Comparison of ENCODE assay signal across 9 mouse cellular contexts in genomic region chr4:117097969-117098763, GRCm38 (mm10). TPM values are rescaled to one million over a fixed set of nuclear protein-coding genes. Genes with fewer than 3 reads are reported as not detected.
A peak's percentile ranks its signal among the peaks of the same experiment; 100 is the strongest.
DNase-seq lines count a peak whose midpoint lies in the region; ATAC-seq lines count a peak whose summit lies in the region.
"Had no signal": no experiment of that assay in that cellular context is flagged by ENCODE, and none has a peak within 500 bp of the region (broad histone marks: within the 10 kb centered on the region; RNA-seq: fewer than 3 reads in every experiment).

No protein-coding gene starts in this region.

- no peak for DNase-seq in kidney, adult 8-10 months
- peak; percentile 42 for DNase-seq in embryonic facial prominence, embryonic 11.5 days (ENCODE audit: low spot score)
- no peak for DNase-seq in layer of hippocampus, adult 8-10 months (ENCODE audit: low spot score in 2 of 2)
- no peak for DNase-seq in left cerebral cortex, postnatal 25 days (ENCODE audit: low spot score in 2 of 2)
- DNase-seq in thymus, postnatal 4 days = no peak

- intact Hi-C loops in left cerebral cortex, postnatal 25 days (cut with DNase I) = no loop called here

- H3K4me3 ChIP-seq in kidney, embryonic 15.5 days (replicated peaks) = peak overlapping the region; percentile 10; the same call in 1 of the 2 replicates
- no peak overlapping the region for H3K4me3 ChIP-seq in embryonic facial prominence, embryonic 11.5 days (ENCODE audit: low read depth, low read length)
- peak overlapping the region; percentile 66 for H3K4me3 ChIP-seq in hindbrain, embryonic 13.5 days
- H3K4me3 ChIP-seq in midbrain, embryonic 16.5 days (ENCODE audit: low read depth, low read length) = no peak overlapping the region

- H3K36me3 ChIP-seq in kidney, embryonic 15.5 days = peaks cover 7% of the 10 kb centered on the region; the same call in 1 of the 2 replicates
- H3K36me3 ChIP-seq in embryonic facial prominence, embryonic 11.5 days (replicated peaks; ENCODE audit: control insufficient read depth, insufficient read depth, low read depth, low read length) = no peaks in the 10 kb centered on the region
- H3K36me3 ChIP-seq in hindbrain, embryonic 13.5 days = peaks cover 6% of the 10 kb centered on the region; the same call in 1 of the 2 replicates
- peaks cover 2% of the 10 kb centered on the region; the same call in 1 of the 2 replicates for H3K36me3 ChIP-seq in midbrain, embryonic 16.5 days (ENCODE audit: control insufficient read depth, insufficient read depth, low read length)

- H3K9ac ChIP-seq in kidney, embryonic 15.5 days = no peak overlapping the region
- 0 out of 2 replicates have a peak overlapping the region, but pooled peaks have one; percentile 9 for H3K9ac ChIP-seq in embryonic facial prominence, embryonic 11.5 days (replicated peaks; ENCODE audit: low read length)
- peak overlapping the region; percentile 24 for H3K9ac ChIP-seq in hindbrain, embryonic 13.5 days
- H3K9ac ChIP-seq in midbrain, embryonic 16.5 days (ENCODE audit: low read depth, low read length) = no peak overlapping the region

- ATAC-seq in kidney, embryonic 15.5 days (replicated peaks; ENCODE audit: low FRiP score) = peak; percentile 46
- ATAC-seq in embryonic facial prominence, embryonic 11.5 days (replicated peaks; ENCODE audit: insufficient number of reproducible peaks, low FRiP score, low TSS enrichment, low read depth) = peak; percentile 31; the same call in 1 of the 2 replicates
- no peak for ATAC-seq in hindbrain, embryonic 13.5 days (ENCODE audit: low FRiP score)
- no peak for ATAC-seq in midbrain, embryonic 16.5 days

- peak overlapping the region; percentile 66 for H3K27ac ChIP-seq in kidney, embryonic 15.5 days
- H3K27ac ChIP-seq in embryonic facial prominence, embryonic 11.5 days (replicated peaks; ENCODE audit: low read depth, low read length) = no peak overlapping the region
- H3K27ac ChIP-seq in hindbrain, embryonic 13.5 days = no peak overlapping the region
- no peak overlapping the region for H3K27ac ChIP-seq in midbrain, embryonic 16.5 days (ENCODE audit: low read length)

- WGBS in kidney, embryonic 15.5 days = 56% methylated on average over 8 of the region's 8 CpGs
- WGBS in embryonic facial prominence, embryonic 11.5 days = 53% methylated on average over 8 of the region's 8 CpGs
- 65% methylated on average over 8 of the region's 8 CpGs for WGBS in hindbrain, embryonic 13.5 days
- WGBS in midbrain, embryonic 16.5 days = 38% methylated on average over 8 of the region's 8 CpGs

- H3K27me3 ChIP-seq in kidney, embryonic 15.5 days = no peaks in the 10 kb centered on the region
- H3K27me3 ChIP-seq in embryonic facial prominence, embryonic 11.5 days (ENCODE audit: control insufficient read depth, insufficient read depth, low read length) = no peaks in the 10 kb centered on the region
- peaks cover 15% of the 10 kb centered on the region for H3K27me3 ChIP-seq in hindbrain, embryonic 13.5 days
- H3K27me3 ChIP-seq in midbrain, embryonic 16.5 days (ENCODE audit: control insufficient read depth, insufficient read depth, low read depth, low read length) = peaks cover 3% of the 10 kb centered on the region; the same call in 1 of the 2 replicates

- H3K9me3 ChIP-seq in kidney, embryonic 15.5 days (replicated peaks) = no peaks in the 10 kb centered on the region
- H3K9me3 ChIP-seq in embryonic facial prominence, embryonic 11.5 days (replicated peaks; ENCODE audit: control insufficient read depth, low read length) = no peaks in the 10 kb centered on the region
- H3K9me3 ChIP-seq in hindbrain, embryonic 13.5 days = no peaks in the 10 kb centered on the region
- no peaks in the 10 kb centered on the region for H3K9me3 ChIP-seq in midbrain, embryonic 16.5 days (replicated peaks; ENCODE audit: control insufficient read depth, low read length, poor library complexity, severe bottlenecking)

- peaks cover 43% of the 10 kb centered on the region for H3K4me1 ChIP-seq in kidney, embryonic 15.5 days
- H3K4me1 ChIP-seq in embryonic facial prominence, embryonic 11.5 days (ENCODE audit: control insufficient read depth, insufficient read depth, low read length) = no peaks in the 10 kb centered on the region; the same call in 1 of the 2 replicates
- peaks cover 38% of the 10 kb centered on the region for H3K4me1 ChIP-seq in hindbrain, embryonic 13.5 days (replicated peaks)
- H3K4me1 ChIP-seq in midbrain, embryonic 16.5 days (ENCODE audit: control insufficient read depth, insufficient read depth, low read length) = peaks cover 21% of the 10 kb centered on the region

- H3K4me2 ChIP-seq in kidney, embryonic 15.5 days = peak overlapping the region; percentile 94
- peak overlapping the region; percentile 19; the same call in 1 of the 2 replicates for H3K4me2 ChIP-seq in embryonic facial prominence, embryonic 11.5 days (ENCODE audit: low read depth, low read length)
- H3K4me2 ChIP-seq in hindbrain, embryonic 13.5 days = peak overlapping the region; percentile 92
- H3K4me2 ChIP-seq in midbrain, embryonic 16.5 days (ENCODE audit: low read length) = peak overlapping the region; percentile 92

RNA-seq across cellular contexts. Expression of gene Ptch2, which starts 2.3 kb away (rescaled TPM):
- 7.6 and 10.2 TPM in 2 replicates for polyA plus RNA-seq in kidney, embryonic 15.5 days (2015; fragmentation: Nextera tagmentation; extraction: Ambion mirVana)
- 2.7 and 5.6 TPM in 2 replicates for polyA plus RNA-seq in embryonic facial prominence, embryonic 11.5 days (2014; fragmentation: Nextera tagmentation; extraction: Ambion mirVana)
- 6.8 and 7.9 TPM in 2 replicates for polyA plus RNA-seq in hindbrain, embryonic 13.5 days (2015; fragmentation: Nextera tagmentation; extraction: Ambion mirVana)
- 7.4 and 9.5 TPM in 2 replicates for polyA plus RNA-seq in midbrain, embryonic 16.5 days (2015; fragmentation: Nextera tagmentation; extraction: Ambion mirVana)
- total RNA-seq in layer of hippocampus, adult 8-10 months (2022) = 1 to 10 TPM; 1.7 to 3.4 (median 2.2) TPM
- total RNA-seq in left cerebral cortex, postnatal 25 days (2021) = 1 to 10 TPM; 1.4 to 2.0 TPM

RNA-seq across cellular contexts. Expression of gene Btbd19, which starts 27.4 kb away (rescaled TPM):
- polyA plus RNA-seq in kidney, embryonic 15.5 days (2015; fragmentation: Nextera tagmentation; extraction: Ambion mirVana) = 5.2 and 6.6 TPM in 2 replicates
- polyA plus RNA-seq in embryonic facial prominence, embryonic 11.5 days (2014; fragmentation: Nextera tagmentation; extraction: Ambion mirVana) = 1.8 and 2.8 TPM in 2 replicates
- 3.9 and 4.2 TPM in 2 replicates for polyA plus RNA-seq in hindbrain, embryonic 13.5 days (2015; fragmentation: Nextera tagmentation; extraction: Ambion mirVana)
- polyA plus RNA-seq in midbrain, embryonic 16.5 days (2015; fragmentation: Nextera tagmentation; extraction: Ambion mirVana) = 3.9 and 4.0 TPM in 2 replicates
- total RNA-seq in layer of hippocampus, adult 8-10 months (2022) = 10 to 100 TPM; 12.9 to 18.3 (median 16.2) TPM
- 10 to 100 TPM; 13.0 to 14.0 TPM for total RNA-seq in left cerebral cortex, postnatal 25 days (2021)

RNA-seq across cellular contexts. Expression of gene Tctex1d4, which starts 28.4 kb away (rescaled TPM):
- not detected in 2 replicates for polyA plus RNA-seq in kidney, embryonic 15.5 days (2015; fragmentation: Nextera tagmentation; extraction: Ambion mirVana)
- polyA plus RNA-seq in embryonic facial prominence, embryonic 11.5 days (2014; fragmentation: Nextera tagmentation; extraction: Ambion mirVana) = not detected in 2 replicates
- 0.86 TPM in 1 of 2 replicates, not detected in the other for polyA plus RNA-seq in hindbrain, embryonic 13.5 days (2015; fragmentation: Nextera tagmentation; extraction: Ambion mirVana)
- 0.46 and 1.1 TPM in 2 replicates for polyA plus RNA-seq in midbrain, embryonic 16.5 days (2015; fragmentation: Nextera tagmentation; extraction: Ambion mirVana)
- total RNA-seq in layer of hippocampus, adult 8-10 months (2022) = under 1 TPM; 0.74 to 0.81 (median 0.78) TPM
- not detected for total RNA-seq in left cerebral cortex, postnatal 25 days (2021)
- total RNA-seq: megakaryocyte progenitor cell, adult 5-6 weeks had no signal

RNA-seq across cellular contexts. Expression of gene Plk3, which starts 35.6 kb away (rescaled TPM):
- polyA plus RNA-seq in kidney, embryonic 15.5 days (2015; fragmentation: Nextera tagmentation; extraction: Ambion mirVana) = 2.9 and 3.5 TPM in 2 replicates
- polyA plus RNA-seq in embryonic facial prominence, embryonic 11.5 days (2014; fragmentation: Nextera tagmentation; extraction: Ambion mirVana) = 4.9 and 7.2 TPM in 2 replicates
- 16.2 and 16.6 TPM in 2 replicates for polyA plus RNA-seq in hindbrain, embryonic 13.5 days (2015; fragmentation: Nextera tagmentation; extraction: Ambion mirVana)
- 18.7 TPM in 2 replicates for polyA plus RNA-seq in midbrain, embryonic 16.5 days (2015; fragmentation: Nextera tagmentation; extraction: Ambion mirVana)
- total RNA-seq in layer of hippocampus, adult 8-10 months (2022) = 1 to 10 TPM; 9.0 to 10.0 (median 9.6) TPM
- 10 to 100 TPM; 11.4 to 16.3 TPM for total RNA-seq in left cerebral cortex, postnatal 25 days (2021)

RNA-seq across cellular contexts. Expression of gene Rps8, which starts 57.9 kb away (rescaled TPM):
- 1,027 and 1,077 TPM in 2 replicates for polyA plus RNA-seq in kidney, embryonic 15.5 days (2015; fragmentation: Nextera tagmentation; extraction: Ambion mirVana)
- polyA plus RNA-seq in embryonic facial prominence, embryonic 11.5 days (2014; fragmentation: Nextera tagmentation; extraction: Ambion mirVana) = 963 and 976 TPM in 2 replicates
- 576 and 608 TPM in 2 replicates for polyA plus RNA-seq in hindbrain, embryonic 13.5 days (2015; fragmentation: Nextera tagmentation; extraction: Ambion mirVana)
- 381 and 382 TPM in 2 replicates for polyA plus RNA-seq in midbrain, embryonic 16.5 days (2015; fragmentation: Nextera tagmentation; extraction: Ambion mirVana)
- 100 to 1,000 TPM; 448 to 635 (median 527) TPM for total RNA-seq in layer of hippocampus, adult 8-10 months (2022)
- 100 to 1,000 TPM; 452 to 469 TPM for total RNA-seq in left cerebral cortex, postnatal 25 days (2021)

Comparison
In these comparisons a context has a peak if more than half of its experiments do, and no peak if none do; other contexts are left out.
1. ATAC-seq: peak in kidney, embryonic 15.5 days (single experiment) and embryonic facial prominence, embryonic 11.5 days (single experiment); none in hindbrain, embryonic 13.5 days (single experiment) and midbrain, embryonic 16.5 days (single experiment).
2. H3K4me2 ChIP-seq: peak in every context shown above with its lines; median percentile 94 in kidney, embryonic 15.5 days; 92 in hindbrain, embryonic 13.5 days; 92 in midbrain, embryonic 16.5 days; 19 in embryonic facial prominence, embryonic 11.5 days.
3. H3K4me3 ChIP-seq: peak in kidney, embryonic 15.5 days (single experiment) and hindbrain, embryonic 13.5 days (single experiment); none in embryonic facial prominence, embryonic 11.5 days (single experiment) and midbrain, embryonic 16.5 days (single experiment).
4. H3K9ac ChIP-seq: peak in embryonic facial prominence, embryonic 11.5 days (single experiment) and hindbrain, embryonic 13.5 days (single experiment); none in kidney, embryonic 15.5 days (single experiment) and midbrain, embryonic 16.5 days (single experiment).